ENCODE assay signal across 13 mouse cellular contexts in the genomic region with DNA sequence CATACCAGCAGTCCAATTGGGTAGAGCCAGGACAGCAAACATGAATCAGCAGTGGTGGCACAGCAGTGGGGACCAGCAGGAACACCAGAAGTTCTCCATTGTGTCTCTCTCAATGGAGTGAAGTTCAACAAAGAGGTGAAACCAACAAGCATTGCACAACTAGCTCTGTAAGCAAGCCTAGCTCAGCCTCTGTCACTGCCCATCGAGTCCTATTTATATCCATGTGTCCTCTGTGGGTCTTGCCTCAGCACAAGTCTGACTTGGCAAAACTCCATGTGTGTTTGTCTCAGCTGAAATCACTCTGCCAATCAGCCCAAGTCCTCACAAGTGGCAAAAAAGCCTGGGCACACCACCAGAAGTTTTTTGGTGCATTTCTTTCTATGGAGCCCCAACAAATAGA.
DNase-seq lines count a peak whose midpoint lies in the region; ATAC-seq and TF ChIP-seq lines count a peak whose summit lies in the region.
"Had no signal": no experiment of that assay in that cellular context is flagged by ENCODE, and none has a peak within 500 bp of the region (broad histone marks: within the 10 kb centered on the region; RNA-seq: fewer than 3 reads in every experiment).

No protein-coding gene starts in this region.

- no peaks in the 10 kb centered on the region for H3K79me2 ChIP-seq in liver, adult 2 months (ENCODE audit: control insufficient read depth, insufficient read depth, low read length)

- 90% methylated on average over 1 of the region's 1 CpGs for WGBS in forebrain, embryonic 14.5 days
- WGBS in forebrain, embryonic 13.5 days = 67% methylated on average over 1 of the region's 1 CpGs
- 7% methylated on average over 1 of the region's 1 CpGs for WGBS in liver, adult 2 months
- WGBS in liver, embryonic 12.5 days (ENCODE audit: insufficient replicate concordance) = 36% methylated on average over 1 of the region's 1 CpGs

- no peak overlapping the region for H3K4me2 ChIP-seq in forebrain, embryonic 14.5 days (ENCODE audit: low read length)
- no peak overlapping the region for H3K4me2 ChIP-seq in forebrain, embryonic 13.5 days
- H3K4me2 ChIP-seq in liver, embryonic 12.5 days = no peak overlapping the region
- H3K4me2 ChIP-seq: hindbrain, embryonic 14.5 days had no signal

- H3K9me3 ChIP-seq in forebrain, embryonic 14.5 days (replicated peaks; ENCODE audit: control insufficient read depth, low read length) = no peaks in the 10 kb centered on the region
- H3K9me3 ChIP-seq in forebrain, embryonic 13.5 days (replicated peaks) = no peaks in the 10 kb centered on the region
- H3K9me3 ChIP-seq in liver, embryonic 12.5 days (replicated peaks) = no peaks in the 10 kb centered on the region

- no peaks in the 10 kb centered on the region for H3K36me3 ChIP-seq in forebrain, embryonic 14.5 days (ENCODE audit: control insufficient read depth, insufficient read depth, low read length)
- H3K36me3 ChIP-seq in forebrain, embryonic 13.5 days (ENCODE audit: poor library complexity, severe bottlenecking) = no peaks in the 10 kb centered on the region
- H3K36me3 ChIP-seq in liver, adult 2 months (ENCODE audit: control insufficient read depth, insufficient read depth, low read length) = no peaks in the 10 kb centered on the region
- no peaks in the 10 kb centered on the region for H3K36me3 ChIP-seq in liver, embryonic 12.5 days

- DNase-seq in forebrain, embryonic 14.5 days (ENCODE audit: low spot score) = peak; percentile 1
- DNase-seq in liver, adult 2 months (ENCODE audit: extremely low read depth, low read depth, low spot score) = peak; percentile 37
- no peak for DNase-seq in cerebellum, postnatal 36 days
- DNase-seq: B cell, adult 2 months; cerebellum, postnatal 25 days had no signal

- no peak overlapping the region for H3K4me3 ChIP-seq in forebrain, embryonic 14.5 days (ENCODE audit: low read depth, low read length)
- no peak overlapping the region for H3K4me3 ChIP-seq in forebrain, embryonic 13.5 days
- no peak overlapping the region for H3K4me3 ChIP-seq in liver, adult 2 months (ENCODE audit: insufficient read depth, low read depth, low read length)
- no peak overlapping the region for H3K4me3 ChIP-seq in liver, embryonic 12.5 days
- H3K4me3 ChIP-seq: left cerebral cortex, adult 2 months had no signal

- H3K4me1 ChIP-seq in forebrain, embryonic 14.5 days (ENCODE audit: control insufficient read depth, insufficient read depth, low read length) = no peaks in the 10 kb centered on the region
- H3K4me1 ChIP-seq in forebrain, embryonic 13.5 days = no peaks in the 10 kb centered on the region
- no peaks in the 10 kb centered on the region for H3K4me1 ChIP-seq in liver, adult 2 months (ENCODE audit: control insufficient read depth, insufficient read depth, low read length)
- no peaks in the 10 kb centered on the region for H3K4me1 ChIP-seq in liver, embryonic 12.5 days

- no peak for TF ChIP-seq POLR2A in liver, adult 2 months (IDR thresholded peaks at IDR 0.05; ENCODE audit: extremely low read depth, insufficient read depth, low read length)

- no peak overlapping the region for H3K27ac ChIP-seq in forebrain, embryonic 14.5 days (ENCODE audit: low read depth, low read length)
- no peak overlapping the region for H3K27ac ChIP-seq in forebrain, embryonic 13.5 days
- H3K27ac ChIP-seq in liver, adult 2 months (replicated peaks; ENCODE audit: insufficient read depth, low read depth, low read length) = no peak overlapping the region
- H3K27ac ChIP-seq in liver, embryonic 12.5 days = no peak overlapping the region
- H3K27ac ChIP-seq: hindbrain, embryonic 14.5 days; left cerebral cortex, adult 2 months; macrophage had no signal

- no peak for TF ChIP-seq CTCF in liver, adult 2 months (IDR thresholded peaks at IDR 0.05; ENCODE audit: low read depth, low read length)

- ATAC-seq in forebrain, embryonic 14.5 days = no peak
- ATAC-seq in forebrain, embryonic 13.5 days = no peak
- no peak for ATAC-seq in liver, embryonic 12.5 days
- peak; percentile 74 for ATAC-seq in granulocyte monocyte progenitor cell, adult 5-6 weeks (replicated peaks; ENCODE audit: poor library complexity, severe bottlenecking)
- peak; percentile 62 for ATAC-seq in megakaryocyte, adult 5-6 weeks (ENCODE audit: poor library complexity, severe bottlenecking)
- no peak for ATAC-seq in erythroblast, adult 5-6 weeks (replicated peaks; ENCODE audit: low FRiP score, poor library complexity, severe bottlenecking)

- no peaks in the 10 kb centered on the region for H3K27me3 ChIP-seq in forebrain, embryonic 14.5 days (replicated peaks; ENCODE audit: control insufficient read depth, insufficient read depth, low read length)
- no peaks in the 10 kb centered on the region for H3K27me3 ChIP-seq in forebrain, embryonic 13.5 days
- H3K27me3 ChIP-seq in liver, adult 2 months (ENCODE audit: control insufficient read depth, insufficient read depth, low read length) = no peaks in the 10 kb centered on the region
- H3K27me3 ChIP-seq in liver, embryonic 12.5 days (replicated peaks) = no peaks in the 10 kb centered on the region

- H3K9ac ChIP-seq in forebrain, embryonic 14.5 days (ENCODE audit: low read length) = no peak overlapping the region
- no peak overlapping the region for H3K9ac ChIP-seq in forebrain, embryonic 13.5 days
- no peak overlapping the region for H3K9ac ChIP-seq in liver, adult 2 months (ENCODE audit: low read depth, low read length)
- no peak overlapping the region for H3K9ac ChIP-seq in liver, embryonic 12.5 days
- H3K9ac ChIP-seq: hindbrain, embryonic 14.5 days had no signal

Comparison
In these comparisons a context has a peak if more than half of its experiments do, and no peak if none do; other contexts are left out.
1. ATAC-seq: peak in granulocyte monocyte progenitor cell, adult 5-6 weeks (single experiment) and megakaryocyte, adult 5-6 weeks (single experiment); none in forebrain, embryonic 14.5 days (single experiment), forebrain, embryonic 13.5 days (single experiment), liver, embryonic 12.5 days (single experiment) and erythroblast, adult 5-6 weeks (single experiment).
2. DNase-seq: peak in forebrain, embryonic 14.5 days (single experiment) and liver, adult 2 months (single experiment); none in cerebellum, postnatal 36 days (0 of 2).